Mouse (Mus musculus) ovary, postnatal 14 days (tissue): ENCODE results near the gene Nlrc4.

ENCODE experiments used
- DNase-seq: peaks from one replicate; pipeline ENCODE4 v3.0.0; 2022; ENCODE audit warnings: low spot score

Gene Nlrc4

GRCm38 (mm10) chr17:74430074-74430473 is 28.9 kb downstream of the Nlrc4 start:
- no peak for DNase-seq

- no peak for DNase-seq
These were observed 34.4 kb downstream of the Nlrc4 start for GRCm38 (mm10) chr17:74424401-74425005.

- DNase-seq: no peak
These were observed 38.3 kb downstream of the Nlrc4 start for GRCm38 (mm10) chr17:74420656-74421055.

- DNase-seq: no peak
These were observed 40.8 kb downstream of the Nlrc4 start for GRCm38 (mm10) chr17:74418171-74418570.

GRCm38 (mm10) chr17:74416841-74417360 is 42.0 kb downstream of the Nlrc4 start:
- no peak for DNase-seq

- no peak for DNase-seq
These were observed 44.3 kb downstream of the Nlrc4 start for GRCm38 (mm10) chr17:74414671-74415070.

- DNase-seq: no peak
These were observed 45.6 kb downstream of the Nlrc4 start for GRCm38 (mm10) chr17:74413324-74413723.

- no peak for DNase-seq
These were observed 49.2 kb downstream of the Nlrc4 start for GRCm38 (mm10) chr17:74409722-74410121.

GRCm38 (mm10) chr17:74406487-74406886 is 52.5 kb downstream of the Nlrc4 start:
- DNase-seq: no peak

- DNase-seq: no peak
These were observed 56.3 kb downstream of the Nlrc4 start for GRCm38 (mm10) chr17:74402486-74403222.

- DNase-seq: no peak
These were observed 61.8 kb downstream of the Nlrc4 start for GRCm38 (mm10) chr17:74397173-74397572.

- no peak for DNase-seq
These were observed 62.2 kb downstream of the Nlrc4 start for GRCm38 (mm10) chr17:74396766-74397165.

- peak; percentile 91 for DNase-seq
These were observed 63.4 kb downstream of the Nlrc4 start, which contains the start of gene Slc30a6 for GRCm38 (mm10) chr17:74395383-74396065. Gene Slc30a6, plus strand, starts transcription at chr17:74395608.

- DNase-seq: no peak
These were observed 64.1 kb downstream of the Nlrc4 start for GRCm38 (mm10) chr17:74394855-74395254.

GRCm38 (mm10) chr17:74394381-74394780 is 64.6 kb downstream of the Nlrc4 start:
- no peak for DNase-seq

GRCm38 (mm10) chr17:74389847-74390246 is 69.1 kb downstream of the Nlrc4 start:
- no peak for DNase-seq

GRCm38 (mm10) chr17:74386657-74387056 is 72.3 kb downstream of the Nlrc4 start:
- DNase-seq: no peak

- no peak for DNase-seq
These were observed 82.0 kb downstream of the Nlrc4 start for GRCm38 (mm10) chr17:74376916-74377315.
